Mouse (Mus musculus) spleen, adult 10 weeks (tissue): ENCODE data around the gene Olfr976. TPM values are rescaled to one million over a fixed set of nuclear protein-coding genes. Genes with fewer than 3 reads are reported as not detected.

Experiments
- polyA plus RNA-seq: library from polyadenylated mRNA; stranded (reverse); fragments of 350-450 nt; fragmentation: Illumina TruSeq; extraction: RNeasy Lipid Tissue Mini Kit (QIAGEN cat#74804); gene quantifications from one replicate; pipeline ENCODE4 v1.2.3, GENCODE M21; 2015; ENCODE audit warnings: low replicate concordance; ENCODE audit not compliant: insufficient read depth

Olfr976 gene
- polyA plus RNA-seq: not detected

DNA sequence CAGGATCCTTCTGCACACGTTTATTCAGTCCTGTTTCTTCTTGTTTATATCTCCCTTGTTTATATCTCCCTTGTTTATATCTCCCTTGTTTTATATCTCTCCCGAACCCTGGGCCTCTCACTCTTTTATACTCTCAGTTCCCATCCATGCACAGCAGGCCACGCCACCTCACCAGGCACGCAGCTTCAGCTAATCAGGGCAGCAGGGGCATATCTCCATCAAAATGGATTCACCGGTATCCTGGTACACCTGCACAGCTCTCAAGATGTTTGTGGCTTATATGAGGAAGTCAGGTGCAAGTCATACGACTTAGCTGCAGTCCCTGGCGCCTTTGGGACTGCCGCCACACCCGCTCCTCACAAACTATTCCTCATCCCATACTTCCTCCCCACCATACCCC is at the start of gene Olfr976:
TSS of gene Olfr976 (minus strand) at position 101 of the 400 bp plus-strand sequence.

DNA sequence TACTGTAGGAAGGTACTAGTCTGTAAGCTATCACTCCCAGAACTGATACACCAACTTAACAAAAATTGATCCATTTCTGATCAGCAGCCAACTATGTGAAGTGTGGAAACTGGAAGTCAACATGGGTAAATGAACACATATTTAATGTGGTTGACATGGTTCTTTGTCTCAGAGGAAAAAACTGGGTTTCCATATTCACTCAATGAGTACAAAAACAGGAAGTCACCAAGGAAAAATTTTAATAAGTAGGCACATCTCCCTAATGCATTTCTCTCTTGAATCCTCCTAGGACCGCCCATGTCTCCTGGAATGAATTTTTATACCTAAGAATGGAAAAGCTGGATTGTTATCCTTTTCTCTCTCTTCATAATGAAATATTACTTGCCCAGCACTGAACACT is 48.5 kb upstream of the Olfr976 start, which contains the start of gene Olfr980:
TSS of gene Olfr980 (minus strand) at position 101 of the 400 bp plus-strand sequence.

DNA sequence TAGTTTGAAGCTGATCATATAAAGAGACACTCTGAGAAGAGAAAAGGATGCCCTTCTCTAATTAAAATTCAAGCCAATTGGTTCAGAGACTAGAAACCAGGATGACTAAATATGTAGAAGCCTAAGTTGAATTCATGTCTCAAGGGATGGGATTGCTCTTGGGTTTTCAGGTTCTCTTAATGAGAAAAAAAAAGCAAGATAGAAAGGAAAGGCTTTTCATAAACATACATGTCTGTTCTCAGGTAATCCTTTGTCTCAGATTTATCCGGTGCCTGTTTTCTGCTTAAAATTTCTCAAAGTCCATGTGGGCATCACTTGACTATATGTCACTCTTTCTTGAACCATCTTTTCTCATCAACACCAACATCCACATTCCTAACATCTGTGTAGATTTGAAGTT is 42.4 kb upstream of the Olfr976 start, which contains the start of gene Olfr979:
TSS of gene Olfr979 (minus strand) at position 101 of the 400 bp plus-strand sequence.

GRCm38 (mm10) chr9:39991813-39992212 is 30.9 kb upstream of the Olfr976 start, which contains the start of gene Olfr978:
Gene Olfr978, plus strand, starts transcription at chr9:39992113.

DNA sequence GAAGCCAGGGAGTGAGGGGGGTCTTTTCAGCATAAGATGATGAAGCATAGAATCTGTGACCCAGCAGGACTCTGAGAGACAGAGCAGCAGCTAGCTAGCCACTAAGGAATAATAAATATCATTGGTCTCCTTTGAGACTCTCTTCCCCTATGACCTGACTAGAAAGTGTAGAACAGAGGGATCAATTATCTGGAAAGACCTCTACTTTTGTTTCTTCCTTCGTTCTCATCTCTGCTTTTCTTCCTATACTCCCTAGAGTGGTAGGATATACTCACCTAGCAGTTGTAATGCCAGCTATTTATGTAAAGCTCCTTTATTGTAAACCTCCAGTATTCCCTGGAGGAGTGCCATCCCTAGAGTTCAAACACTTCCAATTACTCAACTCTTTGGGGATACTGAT is 9.0 kb downstream of the Olfr976 start, which contains the start of gene Olfr975:
TSS of gene Olfr975 (minus strand) at position 101 of the 400 bp plus-strand sequence.

DNA sequence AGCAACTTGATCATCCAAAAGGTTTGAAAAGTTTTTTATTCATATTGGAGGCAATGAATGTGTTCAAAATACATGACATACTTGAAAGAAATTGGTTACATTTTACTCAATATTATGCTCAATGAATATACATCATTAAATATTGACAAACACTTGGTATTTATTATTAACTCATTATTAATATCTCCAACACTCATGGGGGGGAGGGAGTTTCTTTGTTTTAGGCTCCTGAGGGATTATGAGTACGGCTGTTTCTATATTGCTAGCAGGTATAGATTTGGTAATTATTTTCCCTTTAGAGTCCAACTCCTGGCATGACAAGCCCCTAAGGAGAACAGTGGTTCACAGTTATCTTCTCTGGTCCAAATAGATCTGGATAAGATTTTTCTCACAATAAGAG is 23.7 kb downstream of the Olfr976 start, which contains the start of gene Olfr974:
TSS of gene Olfr974 (plus strand) at position 301 of the 400 bp plus-strand sequence.

GRCm38 (mm10) chr9:39907036-39907435 is 53.9 kb downstream of the Olfr976 start, which contains the start of gene Olfr229:
Gene Olfr229, plus strand, starts transcription at chr9:39907336.

Other genes starting within 250 kb of the Olfr976 start
- gene Olfr965, start 249.8 kb downstream of the Olfr976 start, polyA plus RNA-seq: not detected
- gene Olfr150, start 230.2 kb downstream of the Olfr976 start, polyA plus RNA-seq: not detected
- not detected for gene Olfr967, start 214.9 kb downstream of the Olfr976 start, polyA plus RNA-seq
- gene Olfr968, start 177.9 kb downstream of the Olfr976 start, polyA plus RNA-seq: not detected
- not detected for gene Olfr969, start 170.2 kb downstream of the Olfr976 start, polyA plus RNA-seq
- gene Olfr970, start 152.3 kb downstream of the Olfr976 start, polyA plus RNA-seq: not detected
- gene Olfr971, start 124.3 kb downstream of the Olfr976 start, polyA plus RNA-seq: not detected
- gene Olfr972, start 94.7 kb downstream of the Olfr976 start, polyA plus RNA-seq: not detected
- not detected for gene Olfr229, start 53.8 kb downstream of the Olfr976 start, polyA plus RNA-seq
- gene Olfr974, start 23.6 kb downstream of the Olfr976 start, polyA plus RNA-seq: not detected
- not detected for gene Olfr975, start 9.1 kb downstream of the Olfr976 start, polyA plus RNA-seq
- not detected for gene Olfr978, start 31.0 kb upstream of the Olfr976 start, polyA plus RNA-seq
- gene Olfr979, start 42.3 kb upstream of the Olfr976 start, polyA plus RNA-seq: not detected
- gene Olfr980, start 48.4 kb upstream of the Olfr976 start, polyA plus RNA-seq: not detected
- not detected for gene Olfr981, start 60.3 kb upstream of the Olfr976 start, polyA plus RNA-seq
- gene Olfr982, start 112.7 kb upstream of the Olfr976 start, polyA plus RNA-seq: not detected
- not detected for gene Olfr983, start 132.5 kb upstream of the Olfr976 start, polyA plus RNA-seq
- gene Olfr984, start 153.1 kb upstream of the Olfr976 start, polyA plus RNA-seq: not detected
- not detected for gene Olfr985, start 169.1 kb upstream of the Olfr976 start, polyA plus RNA-seq
- not detected for gene Tmem225, start 187.0 kb upstream of the Olfr976 start, polyA plus RNA-seq
- not detected for gene Olfr986, start 219.8 kb upstream of the Olfr976 start, polyA plus RNA-seq
- gene Zfp202, start 231.2 kb upstream of the Olfr976 start, polyA plus RNA-seq: 4.3 TPM